Mouse (Mus musculus) kidney, adult 8-10 months (tissue): ENCODE data around the gene Igf2bp3.

ENCODE experiments used
- DNase-seq, 2 experiments: peaks; one replicate each; pipeline ENCODE4 v3.0.0; 2022

Igf2bp3 gene

DNA sequence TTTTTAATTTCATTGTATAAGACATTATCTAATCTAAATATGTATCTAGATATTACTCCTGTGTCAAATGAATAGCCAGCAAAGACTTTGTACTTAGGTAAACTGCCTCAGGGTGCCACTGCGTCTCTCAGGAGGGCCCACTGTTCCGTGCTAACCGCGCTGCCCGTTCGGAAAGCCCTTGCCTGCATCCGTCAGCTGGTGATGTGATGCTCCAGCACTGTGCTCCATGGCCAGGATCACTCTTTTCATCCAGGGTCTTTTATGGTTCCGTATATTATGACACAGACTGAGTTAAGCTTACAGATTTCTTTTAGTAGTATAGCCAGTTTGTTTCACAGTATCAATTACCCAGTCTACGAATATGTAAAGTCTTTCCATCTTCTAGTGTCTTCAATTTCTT is 82.9 kb downstream of the Igf2bp3 start:
- DNase-seq = no peak

GRCm38 (mm10) chr6:49130328-49130727 is 84.4 kb downstream of the Igf2bp3 start:
- DNase-seq = no peak

DNA sequence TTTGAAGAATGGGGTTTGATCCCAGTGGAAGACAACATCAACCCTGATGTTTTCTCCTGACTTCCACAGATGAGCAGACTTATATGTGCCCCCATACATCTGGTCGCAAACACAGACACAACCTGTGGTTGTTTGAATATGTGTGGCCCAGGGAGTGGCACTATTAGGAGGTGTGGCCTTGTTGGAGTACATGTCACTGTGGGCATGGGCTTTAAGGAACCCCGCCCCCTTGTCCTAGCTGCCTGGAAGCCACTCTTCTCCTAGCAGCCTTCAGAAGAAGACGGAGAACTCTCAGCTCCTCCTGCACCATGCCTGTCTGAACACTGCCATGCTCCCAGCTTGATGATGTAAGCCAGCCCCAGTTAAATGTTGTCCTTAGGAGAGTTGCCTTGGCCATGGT is 94.4 kb downstream of the Igf2bp3 start:
- DNase-seq = no peak

DNA sequence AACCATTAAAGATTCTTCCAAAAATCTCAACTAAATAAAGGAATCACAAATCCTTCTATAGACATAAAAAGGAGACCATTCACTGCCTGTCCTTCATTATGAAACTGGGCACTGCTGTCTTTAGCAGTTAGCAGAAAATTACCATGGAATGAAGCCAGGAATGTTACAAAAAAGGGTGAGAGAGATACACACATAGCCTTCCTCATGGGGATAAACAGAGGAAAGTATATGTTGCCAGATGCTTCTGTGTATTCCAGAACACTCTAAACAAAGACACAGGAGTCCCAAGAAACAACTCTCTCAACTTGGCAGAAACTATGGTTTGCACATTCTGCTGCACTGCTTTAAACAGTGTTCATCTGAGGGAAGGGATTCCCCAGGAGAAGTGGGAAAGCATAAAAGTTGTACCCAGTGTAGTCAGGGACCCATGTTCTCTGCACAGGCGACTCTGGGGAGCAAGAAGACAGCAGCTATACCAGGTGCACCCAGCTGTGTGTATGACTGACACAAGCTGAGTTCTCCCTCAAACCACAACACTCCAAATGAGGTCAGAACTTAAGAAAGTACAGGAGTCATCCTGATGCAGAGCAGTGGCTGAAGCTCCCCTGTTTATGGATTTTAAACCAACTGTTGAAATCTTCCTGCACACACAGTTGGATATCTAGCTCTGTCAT is 95.2 kb downstream of the Igf2bp3 start:
- no peak for DNase-seq

GRCm38 (mm10) chr6:49118446-49118845 is 96.3 kb downstream of the Igf2bp3 start:
- DNase-seq = no peak

DNA sequence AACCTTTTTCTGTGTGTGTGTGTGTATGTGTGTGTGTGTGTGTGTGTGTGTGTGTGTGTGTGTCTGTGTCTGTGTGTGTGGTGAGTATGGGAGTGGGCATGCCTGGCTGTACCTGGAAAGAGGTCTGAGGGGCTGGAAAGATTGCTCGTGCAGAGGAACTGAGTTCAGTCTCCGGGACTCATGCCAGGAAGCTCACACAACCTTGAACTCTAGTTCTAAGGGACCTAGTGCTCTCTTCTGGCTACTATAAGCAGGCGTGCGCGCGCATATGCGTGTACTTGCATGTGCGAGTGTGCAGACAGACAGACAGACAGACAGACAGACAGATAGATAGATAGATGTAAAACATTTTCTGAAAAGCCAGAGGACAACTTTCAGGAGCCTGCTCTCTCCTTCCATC is 98.5 kb downstream of the Igf2bp3 start:
- DNase-seq = no peak

- no peak for DNase-seq
Observed at GRCm38 (mm10) chr6:49115550-49115949, 99.2 kb downstream of the Igf2bp3 start.

- DNase-seq = no peak
Observed at GRCm38 (mm10) chr6:49114457-49114856, 100.3 kb downstream of the Igf2bp3 start.

DNA sequence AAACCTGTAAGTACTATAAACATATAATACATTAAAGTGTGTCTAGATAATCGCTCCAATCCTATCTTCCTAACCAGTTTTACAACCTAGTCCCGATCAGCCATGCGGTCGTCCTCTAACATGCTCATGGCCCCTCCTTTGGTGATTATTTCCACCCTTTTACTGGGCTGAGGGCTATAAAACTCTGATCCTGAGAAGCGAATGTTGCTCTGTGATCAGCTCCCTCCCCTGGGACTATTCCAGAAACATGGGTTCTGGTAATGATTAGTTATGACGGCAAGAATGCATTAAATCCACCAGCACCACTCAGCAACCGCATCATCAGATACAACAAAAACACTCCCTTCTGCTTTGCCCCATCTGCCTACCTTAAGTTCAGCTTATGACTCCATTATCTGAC is 100.9 kb downstream of the Igf2bp3 start:
- DNase-seq = no peak

DNA sequence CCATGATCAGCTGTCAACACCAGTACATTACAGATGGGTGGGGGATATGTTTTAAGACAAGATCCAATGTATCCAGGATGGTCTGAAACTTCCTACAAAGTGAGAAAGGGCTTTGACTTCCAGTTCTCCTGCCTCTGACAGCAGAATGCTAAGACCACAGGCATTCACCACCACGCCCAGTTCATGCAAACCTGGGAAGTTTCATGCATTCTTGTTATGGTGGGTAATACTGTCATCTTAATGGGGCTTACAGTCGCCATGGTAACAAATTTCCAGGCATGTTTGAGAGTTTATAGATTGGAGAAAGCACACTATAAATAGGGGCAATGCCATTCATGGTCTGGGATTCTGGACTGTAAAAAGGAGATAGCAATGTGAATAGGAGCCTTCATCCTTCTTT is 105.6 kb downstream of the Igf2bp3 start:
- no peak for DNase-seq

GRCm38 (mm10) chr6:49106746-49107500 is 107.8 kb downstream of the Igf2bp3 start:
- no peak for DNase-seq

DNA sequence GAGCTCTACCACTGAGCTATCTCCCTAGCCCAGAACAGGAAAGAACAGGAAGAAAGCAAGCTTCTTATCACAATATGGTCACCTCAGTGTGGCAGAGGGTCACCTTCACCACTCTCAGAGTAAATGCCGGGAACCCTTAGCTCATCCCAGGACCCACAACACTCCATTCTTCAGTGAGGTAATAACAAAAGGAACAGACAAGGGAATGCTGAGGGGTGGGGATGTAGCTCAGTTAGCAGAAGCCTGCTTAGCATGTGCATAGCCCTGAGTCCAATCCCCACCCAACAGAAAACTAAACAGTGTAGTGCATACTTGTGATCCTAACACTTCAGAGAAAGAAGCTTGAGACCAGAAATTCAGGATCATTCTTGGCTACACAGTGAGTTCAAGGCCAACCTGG is 115.7 kb downstream of the Igf2bp3 start:
- no peak for DNase-seq

GRCm38 (mm10) chr6:49097596-49098110 is 117.1 kb downstream of the Igf2bp3 start:
- peak in 1 of 2 experiments; percentile 15 for DNase-seq

- DNase-seq = peak; percentile 81 to 84
Observed at GRCm38 (mm10) chr6:49096933-49097461, 117.8 kb downstream of the Igf2bp3 start.

GRCm38 (mm10) chr6:49096421-49096820 is 118.3 kb downstream of the Igf2bp3 start:
- DNase-seq = peak; percentile 12 to 14

GRCm38 (mm10) chr6:49094968-49095367 is 119.8 kb downstream of the Igf2bp3 start:
- DNase-seq = no peak

GRCm38 (mm10) chr6:49083008-49083407 is 131.7 kb downstream of the Igf2bp3 start:
- no peak for DNase-seq

DNA sequence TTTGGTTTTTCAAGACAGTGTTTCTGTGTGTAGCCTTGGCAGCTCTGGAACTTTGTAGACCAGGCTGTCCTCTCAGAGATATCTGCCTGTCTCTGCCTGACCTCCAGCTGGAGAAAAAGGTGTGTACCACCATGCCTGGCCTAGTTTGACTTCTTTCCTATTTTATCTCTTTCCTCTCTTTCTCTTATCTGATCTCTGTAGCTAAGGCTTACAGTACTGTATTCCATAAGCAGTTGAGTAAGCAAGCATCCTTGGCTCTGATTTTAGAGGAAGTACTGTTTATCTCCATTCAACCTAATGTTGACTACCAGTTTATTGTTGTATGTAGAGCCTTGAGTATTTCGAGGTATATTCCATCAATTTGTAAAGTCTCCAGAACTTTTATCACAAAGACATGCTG is 135.4 kb downstream of the Igf2bp3 start:
- no peak for DNase-seq

DNA sequence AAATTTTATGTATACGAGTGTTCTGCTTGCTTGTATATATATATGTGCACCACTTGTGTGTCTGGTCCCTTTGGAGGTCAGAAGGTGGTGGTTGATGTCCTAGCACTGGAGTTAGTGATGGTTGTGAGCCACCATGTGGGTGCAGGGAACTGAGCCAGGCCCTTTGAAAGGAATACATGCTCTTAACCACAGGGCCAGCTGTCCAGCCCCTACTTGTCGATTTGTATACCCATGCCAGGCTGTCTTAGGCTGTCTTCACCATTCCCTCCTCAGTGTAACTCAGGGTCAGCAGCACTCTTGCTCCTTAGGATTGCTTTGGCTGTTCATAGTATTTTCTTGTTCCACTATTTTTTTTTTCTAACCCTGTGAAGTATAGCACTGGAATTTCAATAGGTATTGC is 136.9 kb downstream of the Igf2bp3 start:
- DNase-seq = no peak

- DNase-seq = no peak
Observed at GRCm38 (mm10) chr6:49074117-49074490, 140.7 kb downstream of the Igf2bp3 start.

GRCm38 (mm10) chr6:49073304-49074116 is 141.2 kb downstream of the Igf2bp3 start, which contains the start of gene Malsu1:
TSS of gene Malsu1 (plus strand) at chr6:49073795.
- peak; percentile 93 to 97 for DNase-seq

DNA sequence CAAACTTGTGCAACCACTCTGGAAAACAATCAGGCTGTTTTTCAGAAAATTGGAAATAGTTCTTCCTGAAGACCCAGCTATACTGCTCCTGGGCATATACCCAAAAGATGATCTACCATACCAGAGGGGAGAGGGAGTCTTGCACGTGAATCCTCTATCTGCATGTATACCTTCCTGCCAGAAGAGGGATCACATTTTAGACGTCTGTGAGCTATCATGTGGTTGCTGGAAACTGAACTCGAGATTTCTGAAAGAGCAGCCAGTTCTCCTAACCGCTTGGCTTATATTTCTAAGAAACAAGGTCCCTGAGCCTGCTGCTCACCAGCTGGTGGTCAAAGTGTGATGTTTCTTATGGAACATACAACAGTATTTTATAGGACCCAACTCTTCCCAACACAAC is 146.4 kb downstream of the Igf2bp3 start:
- no peak for DNase-seq
